Mouse (Mus musculus): Measurements from ENCODE around the gene Nt5m. TPM values are rescaled to one million over a fixed set of nuclear protein-coding genes. Genes with fewer than 3 reads are reported as not detected.
A peak's percentile ranks its signal among the peaks of the same experiment; 100 is the strongest.

Nt5m gene
- 25.7 and 28.5 TPM in 2 replicates for polyA plus RNA-seq (2015; fragmentation: Nextera tagmentation; extraction: Ambion mirVana)

- DNase-seq (ENCODE audit: low spot score) (peak; percentile 97), ATAC-seq (peak; percentile 97)
- under 1% methylated on average over 24 of the region's 24 CpGs for WGBS
- H3K27me3 ChIP-seq (replicated peaks; ENCODE audit: insufficient read depth, low read length) = no peaks in the 10 kb centered on the region
- no peaks in the 10 kb centered on the region for H3K9me3 ChIP-seq (ENCODE audit: low read length)
- peak; percentile 12 for TF ChIP-seq EP300 (IDR thresholded peaks at IDR 0.05)
- no peak for TF ChIP-seq CTCF (IDR thresholded peaks at IDR 0.05)
- peaks cover 15% of the 10 kb centered on the region; the same call in 1 of the 2 replicates for H3K4me1 ChIP-seq (ENCODE audit: insufficient read depth, low read depth, low read length)
- peak within 1 kb of the TSS; percentile 94 for H3K4me3 ChIP-seq (ENCODE audit: low read depth, low read length)
- peak within 1 kb of the TSS; percentile 93 for H3K9ac ChIP-seq (replicated peaks; ENCODE audit: low read depth)
- peak within 1 kb of the TSS; percentile 99 for H3K27ac ChIP-seq (ENCODE audit: low read length)
- H3K36me3 ChIP-seq (ENCODE audit: insufficient read depth, low read length) = 0 out of 2 replicates have a peak, but pooled peaks cover 4% of the 10 kb centered on the region
- peak within 1 kb of the TSS; percentile 62 for H3K4me2 ChIP-seq (replicated peaks; ENCODE audit: low read depth, low read length)
Measured at GRCm38 (mm10) chr11:59839008-59839458, at the start of gene Nt5m. Gene Nt5m (plus strand): TSS chr11:59839447.

GRCm38 (mm10) chr11:59793390-59793789 is 45.9 kb upstream of the Nt5m start:
- peaks cover 36% of the 10 kb centered on the region for H3K36me3 ChIP-seq (ENCODE audit: insufficient read depth, low read length)
- peak; percentile 84 for ATAC-seq

GRCm38 (mm10) chr11:59800412-59800811 is 38.8 kb upstream of the Nt5m start:
- no peak overlapping the region for H3K27ac ChIP-seq (ENCODE audit: low read length)
- H3K4me3 ChIP-seq (ENCODE audit: low read depth, low read length) = no peak overlapping the region
- DNase-seq (ENCODE audit: low spot score) (no peak), ATAC-seq (no peak)
- H3K9me3 ChIP-seq (ENCODE audit: low read length) = no peaks in the 10 kb centered on the region
- no peak for TF ChIP-seq EP300 (IDR thresholded peaks at IDR 0.05)
- peak; percentile 43 for TF ChIP-seq CTCF (IDR thresholded peaks at IDR 0.05)
- H3K9ac ChIP-seq (replicated peaks; ENCODE audit: low read depth) = no peak overlapping the region
- H3K4me1 ChIP-seq (ENCODE audit: insufficient read depth, low read depth, low read length) = no peaks in the 10 kb centered on the region
- no peaks in the 10 kb centered on the region for H3K27me3 ChIP-seq (replicated peaks; ENCODE audit: insufficient read depth, low read length)
- WGBS = 94% methylated on average over 10 of the region's 10 CpGs
- H3K4me2 ChIP-seq (replicated peaks; ENCODE audit: low read depth, low read length) = no peak overlapping the region
- peaks cover 60% of the 10 kb centered on the region for H3K36me3 ChIP-seq (ENCODE audit: insufficient read depth, low read length)

More at GRCm38 (mm10) chr11:59793390-59793789, 45.9 kb upstream of the Nt5m start:
- DNase-seq (ENCODE audit: low spot score) = peak; percentile 27
- Histone ChIP-seq H3K27me3 (replicated peaks; ENCODE audit: insufficient read depth, low read length) (no peaks in the 10 kb centered on the region), H3K27ac (ENCODE audit: low read length) (no peak overlapping the region), H3K4me3 (ENCODE audit: low read depth, low read length) (no peak overlapping the region), H3K4me1 (ENCODE audit: insufficient read depth, low read depth, low read length) (no peaks in the 10 kb centered on the region), H3K9ac (replicated peaks; ENCODE audit: low read depth) (no peak overlapping the region), H3K4me2 (replicated peaks; ENCODE audit: low read depth, low read length) (no peak overlapping the region), H3K9me3 (ENCODE audit: low read length) (no peaks in the 10 kb centered on the region)
- 68% methylated on average over 6 of the region's 6 CpGs for WGBS
- TF ChIP-seq EP300 (IDR thresholded peaks at IDR 0.05) = no peak
- no peak for TF ChIP-seq CTCF (IDR thresholded peaks at IDR 0.05)

GRCm38 (mm10) chr11:59801881-59802280 is 37.4 kb upstream of the Nt5m start:
- Histone ChIP-seq H3K9ac (replicated peaks; ENCODE audit: low read depth) (no peak overlapping the region), H3K4me2 (replicated peaks; ENCODE audit: low read depth, low read length) (no peak overlapping the region), H3K27me3 (replicated peaks; ENCODE audit: insufficient read depth, low read length) (no peaks in the 10 kb centered on the region), H3K27ac (ENCODE audit: low read length) (no peak overlapping the region), H3K36me3 (ENCODE audit: insufficient read depth, low read length) (peaks cover 56% of the 10 kb centered on the region), H3K4me3 (ENCODE audit: low read depth, low read length) (no peak overlapping the region), H3K9me3 (ENCODE audit: low read length) (no peaks in the 10 kb centered on the region), H3K4me1 (ENCODE audit: insufficient read depth, low read depth, low read length) (no peaks in the 10 kb centered on the region)
- 97% methylated on average over 8 of the region's 8 CpGs for WGBS
- ATAC-seq (no peak), DNase-seq (ENCODE audit: low spot score) (no peak)
- TF ChIP-seq CTCF (IDR thresholded peaks at IDR 0.05) (no peak), EP300 (IDR thresholded peaks at IDR 0.05) (no peak)

DNA sequence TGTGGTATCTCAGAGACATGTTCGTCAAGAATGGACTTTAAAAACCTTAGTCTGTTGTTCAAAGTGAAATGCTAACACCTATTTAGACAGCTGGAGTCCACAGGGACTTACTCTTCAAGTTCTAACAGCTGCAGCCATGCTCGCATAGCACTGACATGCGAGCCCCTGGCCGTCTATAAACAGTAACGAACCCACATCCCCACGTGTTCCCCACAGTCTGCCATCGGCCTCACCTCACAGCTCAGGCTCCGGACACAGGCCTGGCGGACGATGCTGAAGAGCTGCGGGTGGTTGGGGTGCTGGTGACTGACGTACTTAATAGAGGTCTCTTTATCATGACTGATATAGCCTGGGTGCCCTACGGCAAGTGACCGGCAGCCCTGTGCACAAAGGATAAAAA is 35.7 kb upstream of the Nt5m start:
- Histone ChIP-seq H3K4me3 (ENCODE audit: low read depth, low read length) (no peak overlapping the region), H3K4me1 (ENCODE audit: insufficient read depth, low read depth, low read length) (peaks cover 2% of the 10 kb centered on the region; the same call in 1 of the 2 replicates), H3K9ac (replicated peaks; ENCODE audit: low read depth) (no peak overlapping the region), H3K36me3 (ENCODE audit: insufficient read depth, low read length) (peaks cover 43% of the 10 kb centered on the region), H3K4me2 (replicated peaks; ENCODE audit: low read depth, low read length) (no peak overlapping the region), H3K27ac (ENCODE audit: low read length) (no peak overlapping the region), H3K27me3 (replicated peaks; ENCODE audit: insufficient read depth, low read length) (no peaks in the 10 kb centered on the region), H3K9me3 (ENCODE audit: low read length) (no peaks in the 10 kb centered on the region)
- WGBS = 87% methylated on average over 14 of the region's 14 CpGs
- ATAC-seq (no peak), DNase-seq (ENCODE audit: low spot score) (no peak)
- TF ChIP-seq EP300 (IDR thresholded peaks at IDR 0.05) (no peak), CTCF (IDR thresholded peaks at IDR 0.05) (no peak)

- no peaks in the 10 kb centered on the region for H3K9me3 ChIP-seq (ENCODE audit: low read length)
- H3K9ac ChIP-seq (replicated peaks; ENCODE audit: low read depth) = no peak overlapping the region
- peaks cover 6% of the 10 kb centered on the region; the same call in 1 of the 2 replicates for H3K4me1 ChIP-seq (ENCODE audit: insufficient read depth, low read depth, low read length)
- TF ChIP-seq EP300 (IDR thresholded peaks at IDR 0.05) (no peak), CTCF (IDR thresholded peaks at IDR 0.05) (peak; percentile 40)
- H3K27ac ChIP-seq (ENCODE audit: low read length) = no peak overlapping the region
- no peaks in the 10 kb centered on the region for H3K27me3 ChIP-seq (replicated peaks; ENCODE audit: insufficient read depth, low read length)
- no peak overlapping the region for H3K4me2 ChIP-seq (replicated peaks; ENCODE audit: low read depth, low read length)
- 91% methylated on average over 22 of the region's 22 CpGs for WGBS
- DNase-seq (ENCODE audit: low spot score) = no peak
- no peak overlapping the region for H3K4me3 ChIP-seq (ENCODE audit: low read depth, low read length)
- no peak for ATAC-seq
- H3K36me3 ChIP-seq (ENCODE audit: insufficient read depth, low read length) = peaks cover 36% of the 10 kb centered on the region
Measured at GRCm38 (mm10) chr11:59804409-59805110, 34.7 kb upstream of the Nt5m start.

Measured in lung, postnatal 0 days (tissue).